Mouse (Mus musculus): ENCODE measurements around the gene Asb10. TPM values are rescaled to one million over a fixed set of nuclear protein-coding genes. Genes with fewer than 3 reads are reported as not detected.

The Asb10 gene
- polyA plus RNA-seq, 1 experiment, result not detected

GRCm38 (mm10) chr5:24553621-24554244 lies 13.0 kb upstream of the Asb10 start:
- Histone ChIP-seq H3ac (ENCODE audit: control insufficient read depth, insufficient read length, low read depth) (no peak overlapping the region), H3K79me3 (ENCODE audit: low read depth) (no peaks in the 10 kb centered on the region), H3K36me3 (ENCODE audit: control insufficient read depth, insufficient read depth) (no peaks in the 10 kb centered on the region), H3K4me3 (ENCODE audit: insufficient read depth, poor library complexity, severe bottlenecking) (no peak overlapping the region), H3K27me3 (ENCODE audit: control insufficient read depth, insufficient read depth, insufficient read length) (peaks cover 58% of the 10 kb centered on the region), H3K79me2 (ENCODE audit: control insufficient read depth, insufficient read depth) (no peaks in the 10 kb centered on the region)
- TF ChIP-seq MAX (IDR thresholded peaks at IDR 0.05), result no peak
- TF ChIP-seq MYOG (IDR thresholded peaks at IDR 0.05; ENCODE audit: control insufficient read depth, extremely low read depth, insufficient read length), result no peak
- no peak for TF ChIP-seq CEBPB (IDR thresholded peaks at IDR 0.05; ENCODE audit: low read depth)
- TF ChIP-seq USF1 (IDR thresholded peaks at IDR 0.05; ENCODE audit: low read depth), result no peak
- no peak for TF ChIP-seq FOSL1 (IDR thresholded peaks at IDR 0.05; ENCODE audit: insufficient read depth, low read length, poor library complexity, severe bottlenecking)
- TF ChIP-seq MYOD1 (IDR thresholded peaks at IDR 0.05; ENCODE audit: control insufficient read depth, insufficient read length, low read depth), result no peak
- TF ChIP-seq CTCF (IDR thresholded peaks at IDR 0.05; ENCODE audit: control insufficient read depth, insufficient read depth, insufficient read length), result no peak

DNA sequence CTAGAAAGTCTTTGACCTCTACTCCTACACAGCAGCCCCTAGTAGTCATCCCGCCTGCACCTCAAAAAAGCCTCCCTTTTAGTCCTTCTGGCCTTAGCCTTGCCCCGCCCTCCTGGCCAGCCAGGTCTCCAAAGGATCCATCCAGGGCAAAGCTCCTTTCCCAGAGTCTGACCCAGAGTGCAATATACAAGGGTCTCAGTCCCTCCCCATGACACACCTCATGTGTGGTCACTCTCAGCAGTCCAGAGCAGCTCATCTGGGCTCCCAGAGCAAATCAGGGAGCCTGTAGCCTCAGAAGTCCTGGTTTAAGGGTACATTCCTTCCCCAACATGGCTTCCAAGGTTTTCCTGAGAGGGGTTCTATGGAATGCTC lies 10.5 kb upstream of the Asb10 start:
- TF ChIP-seq USF1 (IDR thresholded peaks at IDR 0.05; ENCODE audit: low read depth), result no peak
- no peak for TF ChIP-seq MYOG (IDR thresholded peaks at IDR 0.05; ENCODE audit: control insufficient read depth, extremely low read depth, insufficient read length)
- TF ChIP-seq MAX (IDR thresholded peaks at IDR 0.05), result no peak
- TF ChIP-seq CTCF (IDR thresholded peaks at IDR 0.05; ENCODE audit: control insufficient read depth, insufficient read depth, insufficient read length), result no peak
- no peak for TF ChIP-seq FOSL1 (IDR thresholded peaks at IDR 0.05; ENCODE audit: insufficient read depth, low read length, poor library complexity, severe bottlenecking)
- no peak for TF ChIP-seq CEBPB (IDR thresholded peaks at IDR 0.05; ENCODE audit: low read depth)
- no peak for TF ChIP-seq MYOD1 (IDR thresholded peaks at IDR 0.05; ENCODE audit: control insufficient read depth, insufficient read length, low read depth)
- Histone ChIP-seq H3K79me3 (ENCODE audit: low read depth) (no peaks in the 10 kb centered on the region), H3K36me3 (ENCODE audit: control insufficient read depth, insufficient read depth) (no peaks in the 10 kb centered on the region), H3K4me3 (ENCODE audit: insufficient read depth, poor library complexity, severe bottlenecking) (no peak overlapping the region), H3ac (ENCODE audit: control insufficient read depth, insufficient read length, low read depth) (no peak overlapping the region), H3K79me2 (ENCODE audit: control insufficient read depth, insufficient read depth) (no peaks in the 10 kb centered on the region), H3K27me3 (ENCODE audit: control insufficient read depth, insufficient read depth, insufficient read length) (peaks cover 73% of the 10 kb centered on the region)

DNA sequence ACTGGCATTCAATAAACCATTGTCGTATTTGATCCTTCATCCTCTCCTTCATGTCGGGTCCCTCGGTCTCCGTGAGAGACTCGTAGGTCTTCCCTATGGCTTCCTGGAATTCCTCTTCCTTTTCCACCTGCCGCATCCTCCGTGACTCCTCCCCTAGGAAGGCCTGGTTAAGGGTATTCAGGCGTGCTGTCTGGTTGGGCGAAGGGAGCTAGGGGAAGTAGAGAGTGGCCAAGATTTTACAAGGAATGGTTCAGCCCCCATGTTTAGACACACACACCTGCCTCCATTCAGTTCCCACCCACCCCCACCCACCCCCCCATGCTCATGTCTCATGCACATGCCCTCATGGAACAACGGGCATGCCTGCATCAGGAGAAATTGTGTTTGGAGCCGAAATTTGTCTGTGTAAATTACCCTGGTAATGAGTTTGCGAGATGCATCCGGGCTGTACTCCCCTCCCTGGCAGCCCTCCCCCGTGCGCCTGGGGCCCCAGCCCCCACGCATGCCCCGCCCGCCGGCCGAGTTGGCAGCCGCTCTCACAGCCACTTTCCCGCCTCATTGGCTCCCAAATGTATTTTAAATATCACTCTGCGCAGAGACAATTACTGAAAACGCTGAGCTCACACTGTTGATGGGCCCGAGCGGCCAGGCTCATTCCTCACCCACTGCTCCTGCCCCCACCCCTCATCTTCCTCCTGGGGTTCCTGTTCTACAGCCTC lies 10.0 kb upstream of the Asb10 start:
- H3K27me3 ChIP-seq (ENCODE audit: control insufficient read depth, insufficient read depth, insufficient read length), result peaks cover 77% of the 10 kb centered on the region

GRCm38 (mm10) chr5:24542643-24543042 lies 1.9 kb upstream of the Asb10 start:
- Histone ChIP-seq H3K4me3 (ENCODE audit: insufficient read depth, poor library complexity, severe bottlenecking) (no peak overlapping the region), H3K36me3 (ENCODE audit: control insufficient read depth, insufficient read depth) (no peaks in the 10 kb centered on the region), H3K79me2 (ENCODE audit: control insufficient read depth, insufficient read depth) (no peaks in the 10 kb centered on the region), H3K27me3 (ENCODE audit: control insufficient read depth, insufficient read depth, insufficient read length) (peaks cover 45% of the 10 kb centered on the region), H3K79me3 (ENCODE audit: low read depth) (no peaks in the 10 kb centered on the region), H3ac (ENCODE audit: control insufficient read depth, insufficient read length, low read depth) (no peak overlapping the region)
- TF ChIP-seq CEBPB (IDR thresholded peaks at IDR 0.05; ENCODE audit: low read depth) (no peak), MYOG (IDR thresholded peaks at IDR 0.05; ENCODE audit: control insufficient read depth, extremely low read depth, insufficient read length) (no peak), MAX (IDR thresholded peaks at IDR 0.05) (no peak), FOSL1 (IDR thresholded peaks at IDR 0.05; ENCODE audit: insufficient read depth, low read length, poor library complexity, severe bottlenecking) (no peak), MYOD1 (IDR thresholded peaks at IDR 0.05; ENCODE audit: control insufficient read depth, insufficient read length, low read depth) (no peak), CTCF (IDR thresholded peaks at IDR 0.05; ENCODE audit: control insufficient read depth, insufficient read depth, insufficient read length) (no peak), USF1 (IDR thresholded peaks at IDR 0.05; ENCODE audit: low read depth) (no peak)

More for the DNA sequence above, 10.0 kb upstream of the Asb10 start:
- Histone ChIP-seq H3ac (ENCODE audit: control insufficient read depth, insufficient read length, low read depth) (no peak overlapping the region), H3K79me3 (ENCODE audit: low read depth) (no peaks in the 10 kb centered on the region), H3K36me3 (ENCODE audit: control insufficient read depth, insufficient read depth) (no peaks in the 10 kb centered on the region), H3K4me3 (ENCODE audit: insufficient read depth, poor library complexity, severe bottlenecking) (no peak overlapping the region), H3K79me2 (ENCODE audit: control insufficient read depth, insufficient read depth) (no peaks in the 10 kb centered on the region)
- TF ChIP-seq USF1 (IDR thresholded peaks at IDR 0.05; ENCODE audit: low read depth), result no peak
- TF ChIP-seq MAX (IDR thresholded peaks at IDR 0.05), result no peak
- TF ChIP-seq CTCF (IDR thresholded peaks at IDR 0.05; ENCODE audit: control insufficient read depth, insufficient read depth, insufficient read length), result no peak
- TF ChIP-seq MYOD1 (IDR thresholded peaks at IDR 0.05; ENCODE audit: control insufficient read depth, insufficient read length, low read depth), result no peak
- TF ChIP-seq CEBPB (IDR thresholded peaks at IDR 0.05; ENCODE audit: low read depth), result no peak
- TF ChIP-seq MYOG (IDR thresholded peaks at IDR 0.05; ENCODE audit: control insufficient read depth, extremely low read depth, insufficient read length), result no peak
- no peak for TF ChIP-seq FOSL1 (IDR thresholded peaks at IDR 0.05; ENCODE audit: insufficient read depth, low read length, poor library complexity, severe bottlenecking)

DNA sequence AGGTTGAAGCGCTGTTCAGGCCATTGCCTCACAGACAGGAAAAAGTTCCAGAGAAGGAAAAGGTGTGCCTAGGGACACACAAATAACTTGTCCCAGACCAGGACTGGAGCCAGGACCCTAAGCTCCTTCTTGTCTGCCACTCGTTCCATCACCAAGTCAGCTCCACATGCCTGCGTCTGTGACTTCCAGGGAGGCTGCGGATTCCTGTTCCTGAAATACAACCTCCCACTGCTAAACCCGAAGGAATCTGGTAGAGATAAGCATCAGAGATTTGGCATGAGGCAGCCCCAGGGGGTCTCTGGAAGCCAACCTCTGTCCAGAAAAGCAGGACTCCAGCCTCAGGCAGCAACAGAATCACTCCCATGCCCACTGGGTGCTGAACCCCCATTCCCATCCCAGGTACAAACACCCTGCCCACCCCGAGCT lies 379 bp upstream of the Asb10 start:
- H3K27me3 ChIP-seq (ENCODE audit: control insufficient read depth, insufficient read depth, insufficient read length), result peaks cover 48% of the 10 kb centered on the region
- no peaks in the 10 kb centered on the region for H3K36me3 ChIP-seq (ENCODE audit: control insufficient read depth, insufficient read depth)

More for the DNA sequence above, 379 bp upstream of the Asb10 start:
- Histone ChIP-seq H3K4me3 (ENCODE audit: insufficient read depth, poor library complexity, severe bottlenecking) (no peak overlapping the region), H3K79me3 (ENCODE audit: low read depth) (no peaks in the 10 kb centered on the region), H3K79me2 (ENCODE audit: control insufficient read depth, insufficient read depth) (no peaks in the 10 kb centered on the region), H3ac (ENCODE audit: control insufficient read depth, insufficient read length, low read depth) (no peak overlapping the region)
- TF ChIP-seq CEBPB (IDR thresholded peaks at IDR 0.05; ENCODE audit: low read depth) (no peak), MYOG (IDR thresholded peaks at IDR 0.05; ENCODE audit: control insufficient read depth, extremely low read depth, insufficient read length) (no peak), CTCF (IDR thresholded peaks at IDR 0.05; ENCODE audit: control insufficient read depth, insufficient read depth, insufficient read length) (no peak), USF1 (IDR thresholded peaks at IDR 0.05; ENCODE audit: low read depth) (no peak), MAX (IDR thresholded peaks at IDR 0.05) (no peak), MYOD1 (IDR thresholded peaks at IDR 0.05; ENCODE audit: control insufficient read depth, insufficient read length, low read depth) (no peak), FOSL1 (IDR thresholded peaks at IDR 0.05; ENCODE audit: insufficient read depth, low read length, poor library complexity, severe bottlenecking) (no peak)
